Mouse (Mus musculus): Measurements from ENCODE around the gene Kif14.

Kif14 gene

GRCm38 (mm10) chr1:136558762-136559161 is 92.6 kb downstream of the Kif14 start:
- no peak for DNase-seq

DNA sequence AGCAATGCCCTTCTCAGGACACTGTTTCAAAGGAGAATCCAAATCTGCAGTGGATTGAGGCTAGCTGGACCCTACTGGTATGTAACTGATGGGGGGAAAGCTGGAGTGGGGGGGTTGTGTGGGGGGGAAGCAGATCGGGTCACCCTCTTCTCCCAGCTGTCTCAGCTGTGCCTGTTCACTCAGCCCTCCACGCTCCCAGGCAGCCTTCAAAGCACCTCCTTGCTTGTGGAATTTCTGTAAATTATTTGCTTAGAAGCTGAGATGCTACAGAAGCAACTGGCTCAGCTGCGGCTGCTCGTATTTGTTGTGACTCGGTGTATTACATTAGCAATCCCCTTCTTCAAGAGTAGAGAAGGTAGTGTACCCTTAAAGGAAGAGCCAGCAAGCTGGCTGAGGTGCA is 93.1 kb downstream of the Kif14 start:
- DNase-seq: no peak

DNA sequence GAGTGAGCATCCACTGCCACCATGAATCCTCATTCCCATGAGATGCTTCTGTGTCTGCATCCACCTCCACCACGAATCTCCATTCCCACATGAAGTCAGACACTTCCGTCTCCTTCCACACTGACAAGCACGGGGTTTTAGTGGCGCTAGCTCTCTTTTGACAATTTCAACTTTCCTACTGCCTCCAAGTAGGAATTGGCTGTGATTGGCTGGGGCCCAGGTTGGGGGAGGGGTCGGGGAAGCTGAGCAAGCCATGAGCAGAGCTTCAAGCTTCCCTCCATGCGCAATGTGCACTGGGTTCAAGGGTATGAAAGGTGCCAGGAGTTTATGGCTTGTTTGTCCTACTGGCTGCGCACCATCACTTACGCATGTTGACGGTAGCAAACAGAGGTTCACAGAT is 93.6 kb downstream of the Kif14 start:
- no peak for DNase-seq

- DNase-seq: no peak
These were observed 95.7 kb downstream of the Kif14 start for GRCm38 (mm10) chr1:136561823-136562222.

GRCm38 (mm10) chr1:136563149-136563548 is 97.0 kb downstream of the Kif14 start:
- no peak for DNase-seq

GRCm38 (mm10) chr1:136564963-136565362 is 98.8 kb downstream of the Kif14 start:
- DNase-seq: no peak

GRCm38 (mm10) chr1:136566386-136566785 is 100.2 kb downstream of the Kif14 start:
- no peak for DNase-seq

- DNase-seq: no peak
These were observed 101.5 kb downstream of the Kif14 start for GRCm38 (mm10) chr1:136567641-136568040.

DNA sequence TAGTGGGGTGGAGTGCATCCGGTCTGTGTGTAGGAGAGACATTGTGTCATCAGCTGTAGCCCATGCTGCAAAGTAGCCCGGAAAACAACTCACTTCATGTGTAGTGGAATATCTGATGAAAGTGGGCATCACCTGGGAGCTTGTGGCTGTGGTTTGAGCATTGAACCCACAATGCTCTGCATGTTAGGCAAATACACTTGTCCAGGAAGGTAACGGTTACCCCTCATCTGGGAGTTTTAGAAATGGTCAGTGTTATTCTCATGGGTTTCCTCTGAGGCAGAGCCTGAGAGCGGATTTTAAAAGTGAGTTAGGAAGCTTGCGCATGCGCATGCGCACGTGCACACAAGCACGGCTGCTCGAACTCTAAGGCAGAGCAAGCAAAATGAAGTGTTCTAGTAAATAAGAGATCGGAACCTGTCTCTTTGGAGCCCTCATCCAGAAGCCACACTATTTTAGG is 102.6 kb downstream of the Kif14 start:
- no peak for DNase-seq

DNA sequence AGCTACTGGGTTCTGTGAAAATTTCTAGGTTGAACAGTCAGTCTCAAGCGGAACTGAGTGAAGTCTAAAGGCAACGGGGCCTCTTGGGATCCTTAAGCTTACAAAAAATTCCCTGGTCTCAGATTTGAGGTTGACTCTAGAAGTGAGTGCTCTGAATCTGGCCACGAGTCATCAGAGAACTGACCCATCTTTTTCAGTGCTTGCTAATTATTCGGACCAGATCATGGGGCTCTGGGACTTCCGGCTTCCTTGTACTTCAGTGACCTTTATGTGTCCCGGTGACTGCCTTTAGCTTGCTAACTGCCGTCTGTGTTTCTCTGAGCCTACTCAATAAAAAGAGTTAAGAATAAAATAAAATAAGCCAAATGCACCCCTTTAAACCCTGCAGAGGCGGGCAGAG is 103.1 kb downstream of the Kif14 start:
- DNase-seq: no peak

GRCm38 (mm10) chr1:136569626-136570297 is 103.6 kb downstream of the Kif14 start:
- no peak for DNase-seq

DNA sequence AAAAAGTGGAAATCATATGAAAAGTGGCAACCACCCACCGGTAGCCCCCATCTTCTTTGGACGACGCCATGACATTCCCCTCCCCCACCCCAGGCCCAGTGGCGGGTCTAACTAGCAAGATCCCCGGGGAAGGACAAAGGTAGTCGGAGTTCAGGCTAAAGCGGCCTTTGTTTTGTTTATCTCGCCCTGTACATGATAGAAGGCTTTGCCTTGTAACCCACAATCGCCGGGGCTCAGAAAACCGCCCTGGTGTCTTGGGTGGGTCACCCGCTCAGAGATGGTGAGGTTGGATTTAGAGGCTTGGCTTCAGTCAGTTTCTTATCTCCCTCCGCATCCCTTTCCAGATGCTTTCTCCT is 104.1 kb downstream of the Kif14 start:
- DNase-seq: no peak

DNA sequence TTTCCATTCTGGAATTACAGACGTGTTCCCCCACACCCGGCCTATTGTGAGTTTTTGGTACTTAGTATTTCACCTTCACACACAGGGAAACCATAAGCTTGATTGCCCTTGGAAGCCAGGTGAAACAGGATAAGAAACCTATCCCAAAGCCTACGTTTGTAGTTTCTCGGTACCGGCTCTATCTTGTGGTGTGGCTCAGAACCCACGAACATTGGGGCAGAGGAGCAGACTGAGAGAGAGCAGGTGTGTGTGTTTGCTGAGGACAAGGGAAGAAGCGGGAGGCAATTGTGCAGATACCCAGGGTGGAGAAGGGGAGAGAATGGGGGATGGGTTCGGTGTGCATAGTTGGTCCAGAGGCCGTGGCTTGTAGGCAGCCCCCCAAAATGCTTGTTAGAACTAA is 104.8 kb downstream of the Kif14 start:
- DNase-seq: no peak

DNA sequence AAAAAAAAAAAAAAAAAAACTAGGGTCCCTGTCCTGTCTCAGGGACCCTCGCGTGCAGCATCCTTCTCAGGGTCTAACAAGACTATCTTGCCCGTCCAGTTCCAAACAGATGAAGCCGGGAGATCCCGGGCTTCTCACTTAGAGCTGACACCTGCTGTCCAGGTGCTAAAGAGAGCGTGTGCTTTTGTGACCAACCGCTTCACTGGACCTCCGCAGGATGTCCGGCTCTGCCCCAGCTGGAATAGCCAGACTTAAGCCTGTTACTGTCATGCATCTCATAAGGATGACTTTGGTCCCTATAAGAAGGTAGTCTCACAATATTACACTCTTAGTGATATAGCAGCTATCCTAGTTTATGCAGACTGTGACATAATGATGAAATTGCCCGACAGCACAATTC is 105.4 kb downstream of the Kif14 start:
- no peak for DNase-seq

GRCm38 (mm10) chr1:136577890-136578663 is 111.9 kb downstream of the Kif14 start:
- no peak for DNase-seq

DNA sequence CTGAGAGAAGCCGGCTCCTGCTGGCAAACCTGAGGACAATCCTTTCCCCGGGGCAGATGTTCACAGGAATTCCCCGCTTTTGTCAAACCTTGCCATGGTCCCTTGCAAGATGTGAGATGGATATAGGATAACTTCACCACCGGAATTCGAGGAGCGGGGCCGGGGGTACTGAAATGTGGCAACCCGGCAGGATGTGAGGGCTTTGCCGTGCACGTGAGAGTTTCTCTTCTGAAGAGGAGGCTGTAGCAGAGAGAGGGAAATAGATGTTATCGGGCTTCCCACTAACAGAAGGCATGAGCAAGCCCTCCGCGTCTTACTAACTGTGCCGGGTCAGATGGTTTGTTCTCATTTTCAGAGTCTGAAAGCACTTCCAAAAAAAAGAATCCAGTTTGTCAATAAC is 113.2 kb downstream of the Kif14 start:
- no peak for DNase-seq

- DNase-seq: peak in 1 of 2 experiments; percentile 5
These were observed 114.1 kb downstream of the Kif14 start for GRCm38 (mm10) chr1:136580266-136580665.
